Mouse (Mus musculus): ENCODE measurements around the gene Nfib.

DNA sequence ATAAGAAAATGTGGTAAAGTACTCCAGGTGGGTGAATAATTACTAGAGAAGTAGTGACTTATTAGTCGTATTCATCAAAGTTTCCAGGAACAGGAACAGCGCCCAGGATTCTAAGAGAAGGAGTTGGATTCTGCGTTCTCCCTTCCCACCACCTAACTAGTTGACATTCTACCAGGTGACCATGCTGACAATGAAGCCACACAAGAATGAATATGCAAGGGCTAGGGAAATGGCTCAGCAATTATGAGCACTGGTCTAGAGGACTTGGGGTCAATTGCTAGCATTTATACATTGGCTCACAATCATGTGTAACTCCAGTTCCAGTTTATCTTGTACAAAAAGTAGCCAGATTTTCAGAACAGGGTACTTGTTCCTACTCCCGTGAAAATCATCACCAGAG is 334.1 kb downstream of the Nfib start:
- TF ChIP-seq KAT2A (IDR thresholded peaks at IDR 0.05; ENCODE audit: insufficient replicate concordance, low read length) (no peak), CTCF (conservative IDR thresholded peaks at IDR 0.05 in 1 of 2, IDR thresholded peaks at IDR 0.05 in 1 of 2; ENCODE audit: low read depth in 2 of 2, low read length in 2 of 2) (no peak), JUND (conservative IDR thresholded peaks at IDR 0.05; ENCODE audit: low read depth, low read length) (no peak), POLR2A (IDR thresholded peaks at IDR 0.05; ENCODE audit: low read depth, low read length) (no peak), USF2 (conservative IDR thresholded peaks at IDR 0.05; ENCODE audit: low read depth, low read length) (no peak), HCFC1 (IDR thresholded peaks at IDR 0.05; ENCODE audit: low read depth, low read length) (no peak), NELFE (IDR thresholded peaks at IDR 0.05; ENCODE audit: low read depth, low read length) (no peak), NRF1 (IDR thresholded peaks at IDR 0.05; ENCODE audit: low read depth, low read length) (no peak), IRF4 (IDR thresholded peaks at IDR 0.05; ENCODE audit: low read depth, low read length) (no peak)

Measured in CH12.LX (cell line).